Mouse (Mus musculus): ENCODE results near the gene Dhx29.

GRCm38 (mm10) chr13:112925266-112925665, 2.0 kb upstream of the Dhx29 start:
- TF ChIP-seq GATA1 (IDR thresholded peaks at IDR 0.05; ENCODE audit: borderline replicate concordance, low read length) = no peak
- TF ChIP-seq FLI1 (IDR thresholded peaks at IDR 0.05; ENCODE audit: low read length) = no peak
